Mouse (Mus musculus) hindbrain, embryonic 15.5 days (tissue): ENCODE measurements around the gene Msh3. TPM values are rescaled to one million over a fixed set of nuclear protein-coding genes. Genes with fewer than 3 reads are reported as not detected.
"Not testable (repeated sequence)": the region's sequence is repeated elsewhere in the genome, so short reads cannot be mapped to it uniquely, and the experiment has no call there.

ENCODE experiments used
- ATAC-seq: fragments of 200-750 bp; cut with Nextera tagmentation; 2 replicates; pipeline ENCODE4 v1.8.0; 2017; ENCODE audit warnings: low read depth, moderate number of reproducible peaks, moderate TSS enrichment; ENCODE audit not compliant: low FRiP score
- H3K27ac ChIP-seq: fragments of 300-500 bp; sonication (generic); replicated peaks from 2 replicates; pipeline ENCODE4 v1.5.1; 2015; ENCODE audit warnings: mild to moderate bottlenecking, inconsistent platforms
- H3K27me3 ChIP-seq: fragments of 300-500 bp; sonication (generic); 2 replicates; pipeline ENCODE4 v1.6.1; 2015; ENCODE audit warnings: control low read depth, inconsistent platforms
- H3K36me3 ChIP-seq: fragments of 300-500 bp; sonication (generic); 2 replicates; pipeline ENCODE4 v1.6.1; 2015; ENCODE audit warnings: control low read depth, inconsistent platforms
- H3K4me1 ChIP-seq: fragments of 300-500 bp; sonication (generic); replicated peaks from 2 replicates; pipeline ENCODE4 v1.6.1; 2015; ENCODE audit warnings: control low read depth, inconsistent platforms
- H3K4me2 ChIP-seq: fragments of 300-500 bp; sonication (generic); 2 replicates; pipeline ENCODE4 v1.6.1; 2015; ENCODE audit warnings: moderate library complexity, mild to moderate bottlenecking, inconsistent platforms
- H3K4me3 ChIP-seq: fragments of 300-500 bp; sonication (generic); 2 replicates; pipeline ENCODE4 v1.5.1; 2015; ENCODE audit warnings: mild to moderate bottlenecking, inconsistent platforms
- H3K9ac ChIP-seq: fragments of 300-500 bp; sonication (generic); 2 replicates; pipeline ENCODE4 v1.6.1; 2015; ENCODE audit warnings: inconsistent platforms
- H3K9me3 ChIP-seq: fragments of 300-500 bp; sonication (generic); 2 replicates; pipeline ENCODE4 v1.6.1; 2016; ENCODE audit warnings: control low read depth, inconsistent platforms
- WGBS: fragments of 180-500 bp; shearing (Covaris S2); methylation state at CpG from one replicate; pipeline ENCODE4 v1.1.7; 2015; 5-methylcytosine and 5-hydroxymethylcytosine counted together
- polyA plus RNA-seq: library from polyadenylated mRNA; unstranded; fragments of >200 nt; fragmentation: Nextera tagmentation; extraction: Ambion mirVana; gene quantifications from 2 replicates; pipeline ENCODE4 v1.2.1, GENCODE M21; 2015

Msh3 gene
- polyA plus RNA-seq, result 21.8 and 22.0 TPM in 2 replicates

GRCm38 (mm10) chr13:92354456-92355271, at the start of gene Msh3, which contains the start of gene Dhfr:
Gene Msh3 (minus strand): TSS chr13:92355003.
Gene Dhfr (plus strand): TSS chr13:92354726.
- Histone ChIP-seq H3K4me2 (peak within 1 kb of the TSS; percentile 99), H3K27ac (peak within 1 kb of the TSS; percentile 88), H3K4me3 (peak within 1 kb of the TSS; percentile 62), H3K4me1 (peaks cover 22% of the 10 kb centered on the region), H3K9ac (peak within 1 kb of the TSS; percentile 60), H3K9me3 (no peaks in the 10 kb centered on the region), H3K27me3 (no peaks in the 10 kb centered on the region), H3K36me3 (no peaks in the 10 kb centered on the region)
- WGBS, result under 1% methylated on average over 76 of the region's 76 CpGs
- ATAC-seq, result peak; percentile 99

- no peaks in the 10 kb centered on the region for H3K36me3 ChIP-seq
- no peak overlapping the region for H3K4me2 ChIP-seq
- no peaks in the 10 kb centered on the region for H3K27me3 ChIP-seq
- 86% methylated on average over 3 of the region's 3 CpGs for WGBS
- H3K27ac ChIP-seq, result no peak overlapping the region
- no peak overlapping the region for H3K4me3 ChIP-seq
- H3K4me1 ChIP-seq, result no peaks in the 10 kb centered on the region
- ATAC-seq, result no peak
- H3K9me3 ChIP-seq, result no peaks in the 10 kb centered on the region
- no peak overlapping the region for H3K9ac ChIP-seq
Measured at GRCm38 (mm10) chr13:92403496-92403895, 48.7 kb upstream of the Msh3 start.

GRCm38 (mm10) chr13:92402063-92402462, 47.3 kb upstream of the Msh3 start:
- H3K27me3 ChIP-seq, result no peaks in the 10 kb centered on the region

GRCm38 (mm10) chr13:92398491-92399384, 43.9 kb upstream of the Msh3 start:
- WGBS, result 58% methylated on average over 11 of the region's 11 CpGs
- H3K27ac ChIP-seq, result no peak overlapping the region
- H3K4me2 ChIP-seq, result no peak overlapping the region
- no peaks in the 10 kb centered on the region for H3K36me3 ChIP-seq
- H3K4me1 ChIP-seq, result no peaks in the 10 kb centered on the region
- no peak overlapping the region for H3K9ac ChIP-seq
- peak; percentile 56 for ATAC-seq
- H3K9me3 ChIP-seq, result no peaks in the 10 kb centered on the region
- no peak overlapping the region for H3K4me3 ChIP-seq
- H3K27me3 ChIP-seq, result no peaks in the 10 kb centered on the region

More at GRCm38 (mm10) chr13:92402063-92402462, 47.3 kb upstream of the Msh3 start:
- Histone ChIP-seq H3K9me3 (no peaks in the 10 kb centered on the region), H3K4me3 (no peak overlapping the region), H3K27ac (no peak overlapping the region), H3K4me2 (no peak overlapping the region), H3K4me1 (no peaks in the 10 kb centered on the region), H3K36me3 (no peaks in the 10 kb centered on the region), H3K9ac (no peak overlapping the region)
- ATAC-seq, result no peak
- 72% methylated on average over 2 of the region's 2 CpGs for WGBS

GRCm38 (mm10) chr13:92393047-92393661, 38.4 kb upstream of the Msh3 start:
- Histone ChIP-seq H3K4me2 (no peak overlapping the region), H3K4me1 (no peaks in the 10 kb centered on the region), H3K9ac (no peak overlapping the region), H3K4me3 (no peak overlapping the region), H3K27me3 (no peaks in the 10 kb centered on the region), H3K9me3 (no peaks in the 10 kb centered on the region), H3K27ac (no peak overlapping the region), H3K36me3 (no peaks in the 10 kb centered on the region)
- ATAC-seq, result no peak
- WGBS, result 89% methylated on average over 12 of the region's 12 CpGs

GRCm38 (mm10) chr13:92387367-92387766, 32.6 kb upstream of the Msh3 start:
- Histone ChIP-seq H3K27me3 (no peaks in the 10 kb centered on the region), H3K36me3 (no peaks in the 10 kb centered on the region), H3K27ac (no peak overlapping the region), H3K4me3 (no peak overlapping the region), H3K4me2 (no peak overlapping the region), H3K4me1 (no peaks in the 10 kb centered on the region), H3K9ac (no peak overlapping the region), H3K9me3 (no peaks in the 10 kb centered on the region)
- WGBS, result 84% methylated on average over 3 of the region's 3 CpGs
- no peak for ATAC-seq

- H3K4me1 ChIP-seq, H3K27ac ChIP-seq, H3K27me3 ChIP-seq, H3K9ac ChIP-seq, H3K4me3 ChIP-seq, H3K9me3 ChIP-seq, H3K4me2 ChIP-seq, H3K36me3 ChIP-seq, ATAC-seq: not testable (repeated sequence)
- WGBS, result 96% methylated on average over 6 of the region's 6 CpGs
Measured at GRCm38 (mm10) chr13:92371466-92371865, 16.7 kb upstream of the Msh3 start.

GRCm38 (mm10) chr13:92370811-92371210, 16.0 kb upstream of the Msh3 start:
- peaks cover 5% of the 10 kb centered on the region; the same call in 1 of the 2 replicates for H3K36me3 ChIP-seq
- H3K4me2 ChIP-seq, result no peak overlapping the region
- no peak overlapping the region for H3K4me3 ChIP-seq
- H3K27me3 ChIP-seq, result no peaks in the 10 kb centered on the region
- H3K4me1 ChIP-seq, result no peaks in the 10 kb centered on the region
- WGBS, result 92% methylated on average over 3 of the region's 3 CpGs
- no peak overlapping the region for H3K9ac ChIP-seq
- no peak for ATAC-seq
- no peak overlapping the region for H3K27ac ChIP-seq
- H3K9me3 ChIP-seq, result no peaks in the 10 kb centered on the region

- WGBS, result 79% methylated on average over 4 of the region's 4 CpGs
- H3K36me3 ChIP-seq, result peaks cover 5% of the 10 kb centered on the region; the same call in 1 of the 2 replicates
- no peak overlapping the region for H3K4me3 ChIP-seq
Measured at GRCm38 (mm10) chr13:92365312-92365711, 10.5 kb upstream of the Msh3 start.

GRCm38 (mm10) chr13:92361609-92362008, 6.8 kb upstream of the Msh3 start:
- Histone ChIP-seq H3K27me3 (no peaks in the 10 kb centered on the region), H3K27ac (no peak overlapping the region), H3K4me3 (no peak overlapping the region), H3K9me3 (no peaks in the 10 kb centered on the region), H3K4me1 (0 out of 2 replicates have a peak, but pooled peaks cover under 1% of the 10 kb centered on the region), H3K36me3 (no peaks in the 10 kb centered on the region), H3K9ac (no peak overlapping the region), H3K4me2 (no peak overlapping the region)
- ATAC-seq, result no peak
- 90% methylated on average over 2 of the region's 2 CpGs for WGBS

More at GRCm38 (mm10) chr13:92365312-92365711, 10.5 kb upstream of the Msh3 start:
- ATAC-seq, result no peak
- H3K9ac ChIP-seq, result no peak overlapping the region
- H3K4me2 ChIP-seq, result no peak overlapping the region
- no peaks in the 10 kb centered on the region for H3K9me3 ChIP-seq
- no peaks in the 10 kb centered on the region for H3K4me1 ChIP-seq
- no peak overlapping the region for H3K27ac ChIP-seq
- H3K27me3 ChIP-seq, result no peaks in the 10 kb centered on the region

GRCm38 (mm10) chr13:92357644-92358043, 2.8 kb upstream of the Msh3 start:
- Histone ChIP-seq H3K27me3 (no peaks in the 10 kb centered on the region), H3K9me3 (no peaks in the 10 kb centered on the region), H3K4me3 (no peak overlapping the region), H3K27ac (no peak overlapping the region), H3K4me2 (no peak overlapping the region), H3K36me3 (no peaks in the 10 kb centered on the region), H3K9ac (no peak overlapping the region), H3K4me1 (peaks cover 22% of the 10 kb centered on the region)
- no peak for ATAC-seq
- 65% methylated on average over 2 of the region's 2 CpGs for WGBS
